Mouse (Mus musculus) mesoderm, embryonic 11.5 days (tissue): Measurements from ENCODE around the gene Scgb1b12.
"Not testable (repeated sequence)": the region's sequence is repeated elsewhere in the genome, so short reads cannot be mapped to it uniquely, and the experiment has no call there.

ENCODE experiments used
- DNase-seq: peaks from one replicate; pipeline ENCODE4 v3.0.0-alpha.2; 2012; ENCODE audit warnings: low read depth, low spot score

The Scgb1b12 gene

GRCm38 (mm10) chr7:32333882-32334281 is at the start of gene Scgb1b12:
Gene Scgb1b12 (plus strand): TSS chr7:32334182.
- not testable (repeated sequence) for DNase-seq

- DNase-seq, result not testable (repeated sequence)
Observed at GRCm38 (mm10) chr7:32327145-32327544, 6.8 kb upstream of the Scgb1b12 start, which contains the start of gene Scgb2b12. Gene Scgb2b12 (minus strand): TSS chr7:32327245.
